Mouse (Mus musculus): ENCODE results near the gene Msi2. TPM values are rescaled to one million over a fixed set of nuclear protein-coding genes. Genes with fewer than 3 reads are reported as not detected.

Msi2 gene
- total RNA-seq, 2 experiments from 2014 or later: 196 to 206 TPM

DNA sequence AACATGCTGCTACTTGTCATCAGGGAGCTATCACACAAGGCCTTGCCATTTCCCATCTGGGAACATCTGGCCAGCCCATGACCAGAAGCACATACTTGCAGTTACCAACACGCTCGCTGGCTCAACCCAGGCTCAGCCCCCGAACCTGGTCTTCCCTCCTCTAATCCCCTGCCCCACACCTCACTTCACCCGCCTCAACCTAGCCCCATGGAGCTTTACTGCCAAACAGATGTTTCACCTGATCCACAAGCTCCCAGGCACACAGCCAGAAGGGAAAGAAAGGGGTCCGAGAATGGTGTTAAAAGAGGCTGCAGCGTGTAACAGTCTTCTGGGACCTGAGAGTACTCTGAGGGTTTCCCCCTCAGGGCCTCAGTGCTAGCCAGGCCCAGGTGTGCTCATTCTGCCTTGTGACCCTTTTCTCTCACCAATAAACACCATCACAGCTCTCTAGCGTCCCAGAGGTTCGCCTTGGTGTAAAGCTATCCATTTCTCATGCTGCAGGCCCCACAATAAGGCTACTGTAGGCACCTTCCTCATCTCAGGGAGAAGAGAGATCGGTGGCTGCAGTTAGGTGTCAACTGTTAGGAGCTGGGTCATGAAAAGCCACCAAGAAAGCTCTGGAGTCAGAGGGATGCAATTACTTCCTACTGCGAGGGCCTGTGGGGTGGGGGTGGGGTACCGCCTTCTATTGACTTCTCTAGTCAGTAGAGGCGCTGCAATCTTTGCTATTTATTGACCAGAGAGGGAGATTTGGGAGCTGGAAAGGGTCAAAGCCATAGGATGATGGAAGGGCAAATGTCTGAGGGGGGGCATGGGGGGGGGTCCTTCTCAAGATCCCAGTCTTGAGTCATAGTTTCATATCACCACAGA lies 276.2 kb downstream of the Msi2 start:
- intact Hi-C loops (cut with DNase I): no loop called here
- DNase-seq: no peak

DNA sequence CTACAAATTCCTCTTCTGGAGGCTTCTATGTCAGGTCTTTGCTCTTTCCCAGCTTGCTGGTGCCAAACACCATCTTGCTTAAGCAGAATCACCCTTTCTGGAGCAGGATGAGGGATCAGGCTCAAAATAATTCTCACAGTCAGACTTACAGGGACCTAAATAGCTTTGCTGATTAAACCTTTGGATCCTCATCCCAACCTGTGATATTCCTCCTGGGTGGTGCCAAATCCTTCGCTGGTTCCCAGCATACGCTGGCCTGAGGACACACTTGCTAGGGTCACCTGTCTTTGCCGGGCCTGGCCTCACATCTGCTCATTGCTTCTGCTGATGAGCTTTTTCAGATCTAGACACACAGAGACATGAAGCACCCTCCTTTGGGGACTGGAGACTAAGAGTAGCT lies 279.7 kb downstream of the Msi2 start:
- DNase-seq: peak in 1 of 2 experiments; percentile 26
- intact Hi-C loops (cut with DNase I): no loop called here

DNA sequence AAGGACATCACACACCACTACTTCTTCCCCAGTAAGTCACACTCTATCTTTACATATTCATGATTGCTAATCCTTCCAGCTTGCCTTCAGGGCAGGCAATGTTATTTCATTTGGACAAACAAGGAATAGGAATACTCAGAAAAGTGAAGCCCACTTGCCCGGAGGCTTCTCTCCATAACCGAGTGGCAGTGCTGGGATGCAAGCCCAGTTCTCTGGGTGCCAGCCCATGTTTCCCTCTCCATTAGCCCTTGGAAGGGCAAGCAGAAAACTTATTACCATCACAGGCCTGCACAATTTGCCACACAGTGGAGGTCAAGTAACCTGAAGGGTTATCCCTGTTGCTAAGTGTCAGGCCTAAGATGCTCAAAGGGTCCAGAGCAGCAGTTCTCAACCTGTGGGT lies 281.7 kb downstream of the Msi2 start:
- intact Hi-C loops (cut with DNase I): no loop called here

DNA sequence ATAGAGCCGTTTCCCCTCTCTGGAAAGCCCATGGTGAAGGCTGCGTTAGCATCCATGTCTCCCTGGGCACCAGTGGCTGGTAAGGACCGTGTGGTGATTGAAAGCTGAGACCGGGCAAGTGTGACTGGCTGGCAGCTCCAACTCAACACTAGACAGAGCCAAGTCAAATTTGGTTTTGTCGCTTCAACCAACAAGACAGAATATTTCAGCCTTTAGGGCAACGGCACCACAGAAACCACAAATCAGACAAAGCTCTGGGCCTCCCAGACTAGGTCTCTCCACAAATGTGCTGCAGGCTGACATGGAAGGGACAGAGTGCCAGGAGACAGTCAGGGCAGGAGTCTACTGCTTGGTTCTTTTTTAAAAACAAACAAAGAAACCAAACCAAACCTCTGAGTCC lies 282.8 kb downstream of the Msi2 start:
- intact Hi-C loops (cut with DNase I): no loop called here
- no peak for DNase-seq

More for the DNA sequence above, 281.7 kb downstream of the Msi2 start:
- no peak for DNase-seq

DNA sequence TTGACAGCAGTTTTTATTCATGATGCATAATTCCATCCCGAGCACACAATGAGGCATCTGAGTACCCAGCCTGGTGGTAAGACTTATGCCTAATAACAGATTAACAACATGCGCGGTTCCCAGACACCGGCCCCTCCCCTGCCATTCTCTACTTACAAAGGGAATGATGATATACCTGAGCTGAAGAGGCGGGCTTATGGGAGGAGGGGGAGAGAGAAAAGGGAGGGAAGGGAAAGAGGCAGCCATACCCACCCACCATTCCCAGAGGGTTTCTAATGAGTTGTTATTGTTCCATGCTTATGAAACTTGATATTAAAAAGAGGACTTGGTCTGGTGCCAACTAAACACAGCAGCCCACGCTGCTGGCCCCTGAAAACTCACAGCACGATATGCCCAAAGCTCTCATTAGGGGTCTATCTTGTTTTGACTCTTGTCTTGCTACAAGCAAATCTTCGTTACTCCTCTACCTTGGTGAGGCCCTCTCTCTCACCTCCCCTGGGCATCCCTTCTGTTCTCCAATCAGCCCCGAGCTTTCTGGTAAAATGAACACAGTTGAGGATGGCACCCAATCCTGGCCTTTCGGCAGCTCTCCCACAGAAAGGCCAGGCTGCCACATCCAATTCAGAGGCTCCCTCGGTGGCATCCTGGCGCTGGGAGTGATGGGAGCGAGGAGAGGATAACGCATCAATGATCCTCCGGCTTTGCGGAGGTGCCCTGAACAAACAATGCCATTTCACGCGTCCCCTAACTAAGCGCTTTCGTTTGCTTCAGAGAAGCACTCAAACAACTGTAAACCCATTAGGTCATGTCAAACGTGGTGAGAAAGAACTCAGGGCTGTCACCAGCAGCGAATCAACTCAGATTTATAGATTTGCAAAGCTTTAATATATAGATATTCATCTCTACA lies 286.7 kb downstream of the Msi2 start:
- intact Hi-C loops (cut with DNase I): no loop called here
- no peak for DNase-seq

DNA sequence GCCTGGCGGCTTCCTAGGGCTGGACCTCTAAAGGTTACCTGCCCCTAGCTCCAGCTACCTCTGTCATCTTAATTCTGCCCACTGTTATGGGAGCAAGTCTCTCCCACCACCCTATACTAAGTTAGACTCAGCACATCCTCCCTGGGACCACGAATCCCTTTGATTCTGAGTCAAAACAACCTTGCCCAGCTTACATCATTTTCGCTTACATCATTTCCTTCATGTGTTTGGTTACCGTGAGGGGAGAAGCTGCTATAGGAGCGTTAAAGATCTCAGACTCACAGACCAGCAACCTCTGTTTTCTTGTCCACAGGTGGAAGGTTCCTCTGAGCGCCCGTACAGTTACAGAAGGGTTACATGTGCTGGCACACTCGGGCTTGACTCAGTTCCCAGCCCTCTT lies 288.0 kb downstream of the Msi2 start:
- intact Hi-C loops (cut with DNase I): no loop called here
- DNase-seq: no peak

DNA sequence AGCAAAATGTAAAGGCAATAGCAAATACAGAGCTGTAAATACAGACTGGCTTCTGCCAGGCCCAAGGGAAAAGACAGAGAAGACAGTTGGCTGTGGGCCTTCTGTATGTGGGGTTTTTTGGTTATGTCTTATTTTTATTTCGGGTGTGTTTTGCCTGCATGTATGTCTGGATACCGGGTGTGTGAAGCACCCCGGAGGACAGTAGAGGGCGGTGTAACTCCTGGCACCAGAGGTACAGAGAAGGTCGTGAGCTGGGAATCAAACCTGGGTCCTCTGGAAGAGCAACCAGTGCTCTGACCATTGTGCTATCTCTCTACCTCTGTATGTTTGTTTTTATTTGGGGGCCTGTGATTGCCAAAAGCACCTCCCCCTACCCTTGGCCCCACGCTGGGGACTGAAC lies 288.6 kb downstream of the Msi2 start:
- no peak for DNase-seq
- intact Hi-C loops (cut with DNase I): no loop called here

DNA sequence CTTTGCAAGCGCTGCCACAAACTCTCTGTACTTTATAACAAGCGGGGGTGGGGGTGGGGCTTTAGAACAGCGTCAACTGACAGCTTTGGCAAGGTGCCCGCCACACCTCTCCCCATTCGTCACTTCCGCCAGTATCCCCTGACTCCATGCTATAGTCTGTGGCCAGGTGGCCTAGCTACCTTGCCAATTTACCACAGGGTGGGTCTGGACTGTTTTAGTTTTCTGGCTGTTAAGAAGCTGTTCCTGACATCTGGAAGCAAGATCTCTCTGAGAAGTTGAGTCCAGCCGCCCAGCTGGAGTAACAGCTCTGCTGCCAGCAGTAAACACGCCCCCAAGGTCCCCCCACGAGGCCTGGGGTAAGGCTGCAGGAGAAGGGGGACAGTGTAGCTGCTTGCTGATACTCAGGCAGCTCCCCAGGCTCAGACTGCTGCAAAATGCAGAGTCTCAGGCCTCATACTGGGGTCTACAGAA lies 292.6 kb downstream of the Msi2 start:
- DNase-seq: peak; percentile 67 to 72
- intact Hi-C loops (cut with DNase I): no loop called here

DNA sequence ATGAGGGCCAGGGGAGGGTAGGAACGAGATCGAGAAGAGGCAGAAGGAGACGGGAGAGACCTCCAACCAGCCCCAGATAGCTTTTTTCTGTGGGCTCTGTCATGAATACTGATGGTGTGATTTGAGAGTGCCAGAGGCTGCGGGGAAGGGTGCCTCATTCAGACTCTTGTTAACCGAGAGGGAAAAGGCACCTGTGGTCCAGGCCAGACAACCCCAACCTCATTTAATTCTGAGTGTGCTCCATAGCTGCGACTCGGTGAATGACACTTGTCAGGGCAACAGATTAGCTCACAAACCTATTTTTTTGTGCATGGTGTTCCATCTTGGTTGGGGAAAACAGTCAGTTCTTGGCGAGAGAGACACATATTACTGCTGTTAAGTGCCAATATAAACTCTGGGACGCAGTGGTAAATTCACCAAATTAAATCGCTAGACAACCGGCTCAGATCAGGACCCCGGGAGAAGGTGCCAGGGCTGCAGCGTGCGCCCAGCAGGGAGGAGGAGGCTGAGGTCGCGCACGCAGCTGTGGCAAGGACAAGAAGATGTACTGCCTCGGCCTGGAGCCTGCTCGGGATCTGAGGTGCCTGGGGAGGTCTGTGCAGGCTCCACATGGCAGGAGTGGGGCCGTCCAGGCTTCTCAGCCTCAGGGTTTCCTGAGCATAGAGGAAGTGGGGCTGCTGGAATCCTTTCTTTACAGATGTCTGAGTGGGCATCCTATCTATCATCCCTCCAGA lies 294.1 kb downstream of the Msi2 start:
- no peak for DNase-seq
- intact Hi-C loops (cut with DNase I): no loop called here

DNA sequence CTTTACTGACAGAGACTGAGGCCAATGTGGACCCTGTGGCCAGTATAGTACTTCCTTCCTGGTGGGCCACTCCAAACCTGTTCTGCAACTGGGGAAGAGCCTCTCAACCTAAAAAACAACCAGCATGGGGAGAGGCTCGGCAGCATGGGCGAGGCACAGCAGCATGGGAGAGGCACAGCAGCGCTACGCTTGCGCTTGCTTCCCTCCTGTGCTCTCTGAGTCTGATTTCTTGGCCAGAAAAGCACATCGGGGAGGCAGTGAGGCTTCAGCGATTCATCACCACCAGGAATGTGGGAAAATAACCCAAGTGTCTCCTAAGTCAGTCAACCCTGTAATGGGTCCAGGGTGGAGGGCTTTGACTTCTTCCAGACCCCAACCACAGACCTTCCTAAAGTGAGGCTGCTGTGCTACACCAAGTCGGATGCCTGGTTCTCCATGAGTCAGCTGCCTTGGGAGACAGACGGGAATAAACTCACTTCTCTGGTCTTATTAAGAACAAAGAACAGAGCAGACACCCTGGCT lies 297.2 kb downstream of the Msi2 start:
- no peak for DNase-seq
- intact Hi-C loops (cut with DNase I): no loop called here

DNA sequence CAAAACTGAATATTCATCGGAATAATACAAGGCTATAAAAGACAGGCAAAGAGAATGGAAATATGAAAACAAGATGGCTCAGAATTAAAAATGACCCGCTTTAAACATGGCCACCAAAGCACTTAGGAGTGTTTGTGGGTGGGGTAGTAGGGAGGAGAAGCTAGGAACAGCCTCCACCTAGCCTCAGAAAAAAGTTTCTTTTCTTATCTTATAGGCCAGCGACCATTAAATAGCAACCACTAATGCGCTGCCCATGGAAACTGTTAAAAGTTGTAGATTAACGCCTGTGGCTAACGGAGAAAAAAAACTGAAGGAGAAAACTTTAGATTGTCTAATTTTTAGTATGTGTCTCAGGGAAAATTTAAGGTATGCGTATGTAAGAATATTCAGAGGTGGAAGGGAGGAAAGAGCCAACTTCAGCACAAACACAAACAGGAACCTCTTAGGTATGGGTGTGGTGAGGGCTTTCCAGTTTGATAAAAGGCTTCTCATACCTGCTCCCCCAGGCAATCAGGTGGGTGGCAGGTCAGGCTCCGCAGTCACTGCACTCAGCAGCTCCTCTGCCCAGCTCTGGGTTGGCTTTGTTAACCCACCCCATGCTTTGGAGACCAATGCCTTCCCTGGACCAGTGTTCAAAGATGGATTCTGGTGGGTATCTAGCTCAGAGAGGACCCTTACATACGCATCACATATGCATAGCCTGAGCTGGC lies 298.5 kb downstream of the Msi2 start:
- DNase-seq: no peak
- intact Hi-C loops (cut with DNase I): no loop called here

DNA sequence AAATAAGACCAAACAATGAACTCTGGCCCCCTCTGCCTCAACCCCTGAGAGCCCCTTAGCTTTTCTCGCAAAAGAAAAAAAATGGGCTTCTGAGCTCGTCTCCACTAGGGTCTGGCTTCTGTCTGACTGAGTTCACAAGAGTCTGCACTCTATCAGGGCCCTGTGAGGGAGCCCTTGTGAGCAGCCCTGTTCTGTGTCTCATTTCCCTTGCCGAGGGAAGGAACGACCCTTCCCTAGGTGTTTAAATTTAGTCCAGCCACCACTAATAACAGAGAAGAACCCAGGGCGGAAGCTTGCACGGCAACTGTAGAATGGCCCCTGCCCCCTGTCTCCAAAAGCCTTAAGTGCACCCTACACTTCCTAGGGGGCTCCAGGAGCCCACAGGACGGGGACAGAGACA lies 299.2 kb downstream of the Msi2 start:
- no peak for DNase-seq
- intact Hi-C loops (cut with DNase I): no loop called here

DNA sequence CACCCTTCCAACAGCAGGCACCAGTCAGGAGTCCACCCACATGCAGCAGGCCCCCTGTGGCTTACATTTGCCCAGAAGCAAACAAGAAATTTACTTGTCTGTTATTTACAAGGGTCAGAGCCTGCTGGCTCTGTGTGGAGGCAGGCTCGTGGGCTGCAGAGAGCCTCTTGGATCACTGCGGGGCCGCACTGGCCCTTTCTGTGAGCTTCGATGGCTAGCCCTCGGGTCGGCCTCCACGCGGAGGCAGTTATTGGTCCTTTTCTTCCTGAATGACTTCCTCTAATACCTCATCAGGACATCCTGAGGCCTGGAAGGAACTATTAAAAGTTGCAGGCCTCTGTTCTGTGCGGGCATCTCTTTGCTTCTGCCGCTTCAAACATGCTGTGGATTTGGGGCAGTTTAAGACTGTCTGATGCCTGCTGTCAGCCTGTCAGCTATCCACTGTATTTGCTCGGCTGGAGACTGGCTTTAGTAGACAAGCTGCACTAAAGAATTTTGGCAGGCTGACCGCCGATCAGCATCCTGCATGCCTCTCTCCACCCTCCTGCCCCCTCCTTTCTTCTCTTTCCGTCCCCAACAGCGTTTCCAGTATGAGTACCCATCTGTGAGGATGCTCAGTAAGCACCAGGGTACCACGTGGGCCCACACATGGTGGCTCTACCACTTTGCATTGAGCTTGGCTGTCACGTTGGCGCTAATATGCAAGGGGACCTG lies 304.0 kb downstream of the Msi2 start:
- intact Hi-C loops (cut with DNase I): loop anchor here (5.0 kb wide), 3 partner anchors 197 to 408 kb away; no protein-coding TSS in a partner anchor
- DNase-seq: peak in 1 of 2 experiments; percentile 25

DNA sequence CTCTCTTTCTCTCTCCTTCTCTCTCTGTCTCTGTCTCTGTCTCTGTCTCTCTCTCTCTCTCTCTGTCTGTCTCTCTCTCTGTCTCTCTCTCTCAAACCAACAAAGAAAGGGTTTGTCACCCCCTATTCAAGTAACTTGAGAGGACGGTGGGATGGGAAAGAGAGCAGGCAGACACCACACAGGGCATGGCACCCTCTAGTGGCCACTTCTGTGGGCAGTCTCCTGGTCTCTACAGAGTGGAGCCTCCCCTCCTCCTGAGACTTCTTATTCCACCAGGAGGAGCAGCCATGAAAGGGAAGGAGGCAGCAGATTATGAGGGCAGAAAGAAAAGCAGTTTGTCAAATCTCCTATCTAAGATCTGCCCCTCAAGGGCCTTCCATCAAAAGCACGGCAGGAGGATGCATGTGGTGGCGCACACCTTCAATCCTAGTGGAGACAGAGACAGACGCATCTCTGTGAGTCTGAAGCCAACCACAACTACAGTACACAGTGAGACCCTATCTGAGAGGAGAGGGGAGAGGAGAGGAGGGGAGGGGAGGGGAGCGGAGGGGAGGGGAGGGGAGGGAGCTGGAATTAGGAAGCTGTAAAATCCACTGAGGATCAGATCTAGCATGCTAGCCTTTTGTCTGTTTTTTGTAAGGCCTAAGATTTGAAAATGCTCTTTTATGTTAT lies 305.8 kb downstream of the Msi2 start:
- DNase-seq: peak; percentile 78 to 83

DNA sequence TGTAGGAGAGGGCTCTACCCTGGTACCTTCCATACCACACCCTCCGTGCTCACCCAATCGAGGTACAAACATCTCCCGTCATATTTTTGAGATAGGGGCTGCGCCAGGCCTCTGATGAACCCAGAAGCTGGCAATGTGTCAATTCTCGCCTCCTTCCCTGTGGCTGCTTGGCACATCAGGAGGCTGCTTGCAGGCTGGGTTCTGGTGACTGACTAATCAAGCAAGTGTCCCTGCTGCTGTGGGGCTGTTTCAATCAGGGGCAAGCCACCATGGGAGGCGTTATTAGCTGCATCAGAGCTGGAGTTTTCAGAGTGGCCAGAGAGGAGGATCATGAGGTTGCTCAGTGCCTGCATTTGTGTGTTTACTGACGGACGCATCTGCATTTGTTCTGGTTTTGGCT lies 310.0 kb downstream of the Msi2 start:
- peak in 1 of 2 experiments; percentile 34 for DNase-seq
- intact Hi-C loops (cut with DNase I): no loop called here

More for the DNA sequence above, 305.8 kb downstream of the Msi2 start:
- intact Hi-C loops (cut with DNase I): loop anchor here (1.0 to 5.0 kb wide), 5 partner anchors 120 to 410 kb away; no protein-coding TSS in a partner anchor

DNA sequence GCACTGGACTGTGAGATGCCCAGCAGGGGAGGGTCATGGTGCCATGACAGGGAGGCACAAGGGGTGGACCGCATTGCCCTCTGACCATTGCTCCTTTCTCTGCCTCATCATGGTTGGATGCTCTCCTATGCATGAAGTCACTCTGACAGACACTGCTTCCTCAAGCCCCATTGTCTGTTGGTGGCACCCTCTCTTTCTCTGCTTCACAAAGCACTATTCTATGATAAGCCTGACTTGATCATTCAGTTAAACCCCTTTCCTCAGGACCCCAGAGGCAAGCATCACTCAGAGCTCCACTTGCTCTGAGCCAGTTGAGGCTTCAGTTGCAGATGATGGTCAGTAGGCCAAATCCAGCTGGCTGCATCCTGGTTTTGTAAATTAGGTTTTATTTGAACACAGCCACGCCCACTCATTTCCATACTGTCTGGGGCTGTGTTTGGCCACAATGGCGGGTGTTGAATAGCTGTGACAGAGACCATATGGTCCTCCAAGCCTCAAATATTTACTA lies 311.9 kb downstream of the Msi2 start:
- intact Hi-C loops (cut with DNase I): no loop called here
- no peak for DNase-seq

DNA sequence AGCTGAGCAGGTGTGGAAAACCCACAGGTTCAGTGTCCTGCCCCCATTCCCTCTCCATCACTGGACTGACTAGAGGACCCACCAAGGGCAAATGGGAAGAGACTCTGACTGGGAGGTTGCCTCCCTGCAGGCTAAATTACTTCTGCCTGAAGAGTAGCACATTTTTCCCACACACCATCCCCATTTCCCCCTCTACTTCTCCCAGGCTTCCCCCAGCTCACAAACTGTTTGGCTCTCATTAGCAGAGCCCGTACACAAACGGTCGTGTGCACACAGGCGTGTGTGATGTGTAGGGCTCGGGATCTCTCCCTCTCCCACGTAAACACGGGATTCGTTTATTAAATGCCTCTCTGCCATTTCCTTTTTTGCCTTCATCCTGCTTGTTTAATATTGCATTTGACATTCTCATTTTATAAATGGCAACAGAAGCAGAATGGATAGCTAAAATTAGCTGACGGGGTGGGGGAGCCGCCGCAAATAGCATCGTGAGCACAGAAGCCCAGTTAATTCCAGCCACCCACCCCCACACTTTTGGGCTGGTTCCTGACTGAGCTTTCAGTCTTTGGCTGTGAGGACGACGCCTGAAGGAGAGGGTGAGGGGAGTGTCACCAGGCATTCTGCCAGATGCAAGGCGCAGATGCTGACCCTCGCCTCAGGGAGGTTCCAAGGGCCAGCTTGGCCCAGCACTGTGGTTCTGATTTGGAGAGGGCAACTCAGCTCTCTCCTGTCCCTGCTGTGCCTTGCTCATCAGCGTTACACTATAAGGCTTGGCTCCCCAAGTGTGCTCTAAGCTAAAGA lies 313.3 kb downstream of the Msi2 start:
- intact Hi-C loops (cut with DNase I): no loop called here
- peak; percentile 63 to 72 for DNase-seq
